Mouse (Mus musculus): ENCODE measurements around the gene Skint2. TPM values are rescaled to one million over a fixed set of nuclear protein-coding genes. Genes with fewer than 3 reads are reported as not detected.

Gene Skint2
- total RNA-seq (2012; rRNA removed) (not detected in 2 replicates), total RNA-seq (2014; rRNA removed) (not detected in 2 replicates), polyA plus RNA-seq (2012; ENCODE audit: insufficient read length, low read depth) (not detected in 2 replicates)

DNA sequence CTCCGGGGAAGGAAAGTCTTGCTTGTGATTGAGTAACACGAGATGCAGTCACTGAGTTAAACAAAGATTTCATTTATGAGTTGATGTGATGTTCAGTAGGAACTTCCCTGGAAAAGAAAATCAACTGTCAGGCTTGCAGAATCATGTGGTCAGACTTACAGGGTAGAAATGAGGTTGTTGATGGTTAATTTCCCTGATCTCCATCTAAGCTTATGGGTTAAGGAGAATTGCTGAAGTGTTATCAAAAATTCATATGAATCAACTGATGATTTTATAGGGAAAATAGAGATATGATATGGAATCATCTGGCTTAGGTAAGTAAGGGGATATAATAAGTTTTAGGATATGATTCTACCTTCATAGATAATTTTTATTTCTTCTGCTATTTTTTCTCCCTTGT lies at the start of gene Skint2:
TSS of gene Skint2 (plus strand) at position 301 of the 400 bp plus-strand sequence.
- no peaks in the 10 kb centered on the region for H3K4me1 ChIP-seq (ENCODE audit: control insufficient read depth in 1 of 2, insufficient read depth in 2 of 2)
- no peak within 1 kb of the TSS for H3K4me3 ChIP-seq (replicated peaks in 1 of 3; ENCODE audit: low read depth in 2 of 3, low read length in 2 of 3, poor library complexity in 1 of 3)
- dilution Hi-C loops (cut with MboI; ENCODE audit: extremely low pct_ligation_motif_present, extremely low pct_unique_long_range_greater_than_20kb, low sequenced_read_pairs) (no loop called here), in situ Hi-C loops (cut with MboI; ENCODE audit: low pct_ligation_motif_present, low pct_unique_long_range_greater_than_20kb, low sequenced_read_pairs) (no loop called here)
- TF ChIP-seq E2F4 (IDR thresholded peaks at IDR 0.05; ENCODE audit: insufficient replicate concordance, low read depth, low read length) (no peak), MYC (IDR thresholded peaks at IDR 0.05; ENCODE audit: low read depth, low read length) (no peak), ZNF384 (IDR thresholded peaks at IDR 0.05; ENCODE audit: low read depth, low read length) (no peak), RAD21 (IDR thresholded peaks at IDR 0.05; ENCODE audit: low read depth, low read length) (no peak), GABPA (IDR thresholded peaks at IDR 0.05; ENCODE audit: insufficient replicate concordance, low read depth, low read length) (no peak), ZKSCAN1 (IDR thresholded peaks at IDR 0.05; ENCODE audit: borderline replicate concordance, low read depth, low read length) (no peak), MAX (IDR thresholded peaks at IDR 0.05; ENCODE audit: low read length) (no peak), CTCF (conservative IDR thresholded peaks at IDR 0.05 in 1 of 2, IDR thresholded peaks at IDR 0.05 in 1 of 2; ENCODE audit: low read depth in 2 of 2, low read length in 2 of 2) (no peak), PAX5 (IDR thresholded peaks at IDR 0.05; ENCODE audit: low read length) (no peak), NRF1 (IDR thresholded peaks at IDR 0.05; ENCODE audit: low read depth, low read length) (no peak), ZMIZ1 (IDR thresholded peaks at IDR 0.05; ENCODE audit: low read depth, low read length) (no peak), TBP (conservative IDR thresholded peaks at IDR 0.05; ENCODE audit: low read depth, low read length) (no peak), SIN3A (IDR thresholded peaks at IDR 0.05; ENCODE audit: low read length) (no peak)
- H3K4me2 ChIP-seq (ENCODE audit: insufficient read depth, low read depth, poor library complexity, severe bottlenecking): no peak within 1 kb of the TSS
- H3K9me3 ChIP-seq (replicated peaks; ENCODE audit: low read length): peaks cover 2% of the 10 kb centered on the region
- no peaks in the 10 kb centered on the region for H3K27me3 ChIP-seq (replicated peaks)
- H3K36me3 ChIP-seq (replicated peaks in 1 of 2; ENCODE audit: control insufficient read depth in 1 of 2, insufficient read depth in 1 of 2, low read length in 1 of 2): no peaks in the 10 kb centered on the region
- no peaks in the 10 kb centered on the region for H3K79me2 ChIP-seq (replicated peaks; ENCODE audit: control insufficient read depth, extremely low read depth, insufficient read depth, poor library complexity, severe bottlenecking)
- no peak within 1 kb of the TSS for H3K9ac ChIP-seq (ENCODE audit: insufficient read depth, low read depth)
- no peak within 1 kb of the TSS for H3K27ac ChIP-seq (ENCODE audit: insufficient read depth, low read depth)
- no peak for DNase-seq (ENCODE audit: extremely low read depth)

Other genes with a start within 250 kb of the Skint2 start
- gene Skint9, start 123.2 kb upstream of the Skint2 start, total RNA-seq (2012; rRNA removed): not detected in 2 replicates
- not detected in 2 replicates for gene Skint9, start 123.2 kb upstream of the Skint2 start, total RNA-seq (2014; rRNA removed)
- gene Skint9, start 123.2 kb upstream of the Skint2 start, polyA plus RNA-seq (2012; ENCODE audit: insufficient read length, low read depth): not detected in 2 replicates
- not detected in 2 replicates for gene Skint10, start 217.7 kb downstream of the Skint2 start, total RNA-seq (2012; rRNA removed)
- gene Skint10, start 217.7 kb downstream of the Skint2 start, total RNA-seq (2014; rRNA removed): not detected in 2 replicates
- gene Skint10, start 217.7 kb downstream of the Skint2 start, polyA plus RNA-seq (2012; ENCODE audit: insufficient read length, low read depth): not detected in 2 replicates